In the genomic region with DNA sequence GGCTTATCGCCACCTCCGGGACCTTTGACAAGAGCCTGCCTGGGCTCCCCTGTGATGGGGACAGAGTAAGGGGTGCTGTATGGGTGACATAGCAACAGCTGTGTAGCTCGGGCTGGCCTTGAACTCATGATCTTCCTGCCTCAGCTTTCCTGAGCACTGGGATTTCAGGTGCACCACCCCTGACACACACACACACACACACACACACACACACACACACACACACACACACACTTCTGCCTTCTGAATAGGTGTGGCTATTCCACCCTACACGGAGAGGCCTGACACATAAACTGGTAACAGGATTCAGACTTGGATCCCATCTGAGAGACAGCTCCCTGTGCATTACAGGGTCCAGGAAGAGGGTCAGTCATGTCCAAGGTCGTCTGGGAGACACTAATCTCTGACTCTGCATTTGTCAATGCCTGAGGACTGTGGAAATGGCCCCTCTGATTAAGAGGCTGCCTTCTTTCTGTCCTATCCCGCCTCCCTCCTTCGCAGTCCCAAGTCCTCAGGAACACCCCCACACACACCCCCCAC, we compare ENCODE assay signal across 8 mouse cellular contexts. TPM values are rescaled to one million over a fixed set of nuclear protein-coding genes. Genes with fewer than 3 reads are reported as not detected.
A peak's percentile ranks its signal among the peaks of the same experiment; 100 is the strongest.
DNase-seq lines count a peak whose midpoint lies in the region; ATAC-seq and TF ChIP-seq lines count a peak whose summit lies in the region.

No protein-coding gene starts in this region.

- no peak overlapping the region for H3K4me3 ChIP-seq in heart, embryonic 15.5 days
- H3K4me3 ChIP-seq in thymus, adult 2 months (ENCODE audit: control insufficient read depth, insufficient read depth, low read length): no peak overlapping the region
- H3K4me3 ChIP-seq in intestine, embryonic 16.5 days (ENCODE audit: low read length): no peak overlapping the region

- H3K4me2 ChIP-seq in heart, embryonic 15.5 days: peak overlapping the region; percentile 54
- no peak overlapping the region for H3K4me2 ChIP-seq in intestine, embryonic 16.5 days (ENCODE audit: low read depth, low read length)

- DNase-seq in heart, adult 18-20 months: no peak
- DNase-seq in thymus, adult 2 months: no peak
- DNase-seq in thymus, postnatal 14 days: no peak
- no peak for DNase-seq in frontal cortex, postnatal 14 days (ENCODE audit: low spot score in 2 of 2)
- DNase-seq in left cerebral cortex, postnatal 36 days (ENCODE audit: low spot score in 2 of 2): no peak
- no peak for DNase-seq in urinary bladder, postnatal 36 days (ENCODE audit: low spot score in 2 of 2)

- no peaks in the 10 kb centered on the region for H3K27me3 ChIP-seq in heart, embryonic 15.5 days
- H3K27me3 ChIP-seq in thymus, adult 2 months (ENCODE audit: control insufficient read depth, insufficient read depth, low read length): no peaks in the 10 kb centered on the region
- no peaks in the 10 kb centered on the region for H3K27me3 ChIP-seq in intestine, embryonic 16.5 days (replicated peaks; ENCODE audit: control insufficient read depth, insufficient read depth, low read length)

- H3K27ac ChIP-seq in heart, embryonic 15.5 days: peak overlapping the region; percentile 94
- H3K27ac ChIP-seq in thymus, adult 2 months (ENCODE audit: control insufficient read depth, insufficient read depth, low read length): peak overlapping the region; percentile 94
- peak overlapping the region; percentile 84 for H3K27ac ChIP-seq in intestine, embryonic 16.5 days (ENCODE audit: low read length)

- WGBS in heart, embryonic 15.5 days: 15% methylated on average over 7 of the region's 7 CpGs
- WGBS in thymus, adult 2 months: 58% methylated on average over 7 of the region's 7 CpGs
- 48% methylated on average over 7 of the region's 7 CpGs for WGBS in intestine, embryonic 16.5 days

- no peak for TF ChIP-seq POLR2A in thymus, adult 2 months (IDR thresholded peaks at IDR 0.05; ENCODE audit: control insufficient read depth, extremely low read depth, insufficient read depth, low read length, poor library complexity)

- no peak for TF ChIP-seq CTCF in thymus, adult 2 months (IDR thresholded peaks at IDR 0.05; ENCODE audit: borderline replicate concordance, control insufficient read depth, extremely low read depth, insufficient read depth, low read length, poor library complexity)

- H3K4me1 ChIP-seq in heart, embryonic 15.5 days (replicated peaks): peaks cover 45% of the 10 kb centered on the region
- peaks cover 53% of the 10 kb centered on the region for H3K4me1 ChIP-seq in thymus, adult 2 months (replicated peaks; ENCODE audit: control insufficient read depth, insufficient read depth, low read length)
- peaks cover 45% of the 10 kb centered on the region for H3K4me1 ChIP-seq in intestine, embryonic 16.5 days (ENCODE audit: control insufficient read depth, insufficient read depth, low read length)

- intact Hi-C loops in left cerebral cortex, postnatal 36 days (cut with DNase I): no loop called here

- no peaks in the 10 kb centered on the region for H3K36me3 ChIP-seq in heart, embryonic 15.5 days
- no peaks in the 10 kb centered on the region for H3K36me3 ChIP-seq in thymus, adult 2 months (ENCODE audit: control insufficient read depth, insufficient read depth, low read length)
- H3K36me3 ChIP-seq in intestine, embryonic 16.5 days (ENCODE audit: control insufficient read depth, insufficient read depth, low read length): no peaks in the 10 kb centered on the region

- 0 out of 2 replicates have a peak, but pooled peaks have one; percentile 1 for ATAC-seq in heart, embryonic 15.5 days (replicated peaks; ENCODE audit: insufficient number of reproducible peaks, insufficient read depth, low FRiP score, low read depth)
- ATAC-seq in intestine, embryonic 16.5 days: 0 out of 2 replicates have a peak, but pooled peaks have one; percentile 0

- no peaks in the 10 kb centered on the region for H3K9me3 ChIP-seq in heart, embryonic 15.5 days (replicated peaks)
- no peaks in the 10 kb centered on the region for H3K9me3 ChIP-seq in intestine, embryonic 16.5 days (ENCODE audit: control insufficient read depth, low read length)

- 0 out of 2 replicates have a peak overlapping the region, but pooled peaks have one; percentile 4 for H3K9ac ChIP-seq in heart, embryonic 15.5 days
- H3K9ac ChIP-seq in intestine, embryonic 16.5 days (ENCODE audit: low read depth, low read length): no peak overlapping the region

RNA-seq across cellular contexts. Expression of a gene that starts 29.5 kb away (rescaled TPM):
- 17.8 and 23.3 TPM in 2 replicates for polyA plus RNA-seq in heart, embryonic 15.5 days (2015; fragmentation: Nextera tagmentation; extraction: Ambion mirVana)
- 10 to 100 TPM; 38.6 to 42.3 TPM for total RNA-seq in heart, adult 18-20 months (2021)
- polyA plus RNA-seq in thymus, adult 2 months (2012; rRNA removed): 44.6 and 50.4 TPM in 2 replicates
- 26.6 and 27.6 TPM in 2 replicates for polyA plus RNA-seq in intestine, embryonic 16.5 days (2015; fragmentation: Nextera tagmentation; extraction: Ambion mirVana)
- 10 to 100 TPM; 51.8 to 56.0 TPM for total RNA-seq in left cerebral cortex, postnatal 36 days (2021)

RNA-seq across cellular contexts. Expression of a gene that starts 42.8 kb away (rescaled TPM):
- polyA plus RNA-seq in heart, embryonic 15.5 days (2015; fragmentation: Nextera tagmentation; extraction: Ambion mirVana): 22.7 and 33.4 TPM in 2 replicates
- total RNA-seq in heart, adult 18-20 months (2021): 100 to 1,000 TPM; 158 to 190 TPM
- 157 and 190 TPM in 2 replicates for polyA plus RNA-seq in thymus, adult 2 months (2012; rRNA removed)
- polyA plus RNA-seq in intestine, embryonic 16.5 days (2015; fragmentation: Nextera tagmentation; extraction: Ambion mirVana): 28.6 and 33.1 TPM in 2 replicates
- total RNA-seq in left cerebral cortex, postnatal 36 days (2021): 10 to 100 TPM; 33.5 to 58.5 TPM
